Mouse (Mus musculus) forebrain, embryonic 12.5 days (tissue): ENCODE measurements around the gene Ptgir. TPM values are rescaled to one million over a fixed set of nuclear protein-coding genes. Genes with fewer than 3 reads are reported as not detected.

Source experiments
- polyA plus RNA-seq: library from polyadenylated mRNA; unstranded; fragments of >200 nt; fragmentation: Nextera tagmentation; extraction: Ambion mirVana; gene quantifications from 2 replicates; pipeline ENCODE4 v1.2.1, GENCODE M21; 2016

Gene Ptgir
- polyA plus RNA-seq, 1 experiment from 2014 or later = 0.51 TPM

Other genes starting within 250 kb of the Ptgir start
- not detected in 2 replicates for gene Ceacam15, start 230.8 kb upstream of the Ptgir start, polyA plus RNA-seq
- not detected in 2 replicates for gene Ceacam9, start 184.6 kb upstream of the Ptgir start, polyA plus RNA-seq
- gene Ap2s1, start 168.1 kb upstream of the Ptgir start, polyA plus RNA-seq = 254 and 263 TPM in 2 replicates
- 30.6 and 32.0 TPM in 2 replicates for gene Slc1a5, start 125.2 kb upstream of the Ptgir start, polyA plus RNA-seq
- gene Strn4, start 90.6 kb upstream of the Ptgir start, polyA plus RNA-seq = 176 and 180 TPM in 2 replicates
- gene Fkrp, start 89.8 kb upstream of the Ptgir start, polyA plus RNA-seq = 30.5 and 31.4 TPM in 2 replicates
- 10.0 and 10.9 TPM in 2 replicates for gene Prkd2, start 63.6 kb upstream of the Ptgir start, polyA plus RNA-seq
- 2.6 and 3.2 TPM in 2 replicates for gene Dact3, start 31.2 kb upstream of the Ptgir start, polyA plus RNA-seq
- 14.7 and 16.4 TPM in 2 replicates for gene Gng8, start 14.7 kb upstream of the Ptgir start, polyA plus RNA-seq
- gene Calm3, start 17.6 kb downstream of the Ptgir start, polyA plus RNA-seq = 227 and 234 TPM in 2 replicates
- gene Pnmal2, start 38.2 kb downstream of the Ptgir start, polyA plus RNA-seq = 52.6 and 53.3 TPM in 2 replicates
- gene Pnmal1, start 53.2 kb downstream of the Ptgir start, polyA plus RNA-seq = 32.3 and 37.0 TPM in 2 replicates
- gene Gm42372, start 76.6 kb downstream of the Ptgir start, polyA plus RNA-seq = 1.6 and 1.7 TPM in 2 replicates
- gene Ccdc8, start 86.2 kb downstream of the Ptgir start, polyA plus RNA-seq = 9.1 and 11.5 TPM in 2 replicates
- 107 and 112 TPM in 2 replicates for gene Ppp5c, start 121.4 kb downstream of the Ptgir start, polyA plus RNA-seq
- gene Hif3a, start 155.9 kb downstream of the Ptgir start, polyA plus RNA-seq = 8.7 and 9.9 TPM in 2 replicates
- gene Psg16, start 167.6 kb downstream of the Ptgir start, polyA plus RNA-seq = 0.26 and 0.27 TPM in 2 replicates
- gene Ceacam3, start 243.8 kb downstream of the Ptgir start, polyA plus RNA-seq = not detected in 2 replicates